Mouse (Mus musculus) thymus, adult 2 months (tissue): ENCODE measurements around the gene Mepe.

ENCODE experiments used
- CTCF ChIP-seq: fragments of 200-500 bp; IDR thresholded peaks from 2 replicates; pipeline ENCODE4 v1.5.1; 2012; ENCODE audit warnings: mild to moderate bottlenecking, control low read depth, low read length, moderate library complexity, borderline replicate concordance; ENCODE audit not compliant: control insufficient read depth, poor library complexity, insufficient read depth; ENCODE audit errors: extremely low read depth
- POLR2A ChIP-seq: fragments of 200-500 bp; IDR thresholded peaks from 2 replicates; pipeline ENCODE4 v1.6.1; 2012; ENCODE audit warnings: mild to moderate bottlenecking, low read length, control low read depth, moderate library complexity; ENCODE audit not compliant: control insufficient read depth, poor library complexity, insufficient read depth; ENCODE audit errors: extremely low read depth

DNA sequence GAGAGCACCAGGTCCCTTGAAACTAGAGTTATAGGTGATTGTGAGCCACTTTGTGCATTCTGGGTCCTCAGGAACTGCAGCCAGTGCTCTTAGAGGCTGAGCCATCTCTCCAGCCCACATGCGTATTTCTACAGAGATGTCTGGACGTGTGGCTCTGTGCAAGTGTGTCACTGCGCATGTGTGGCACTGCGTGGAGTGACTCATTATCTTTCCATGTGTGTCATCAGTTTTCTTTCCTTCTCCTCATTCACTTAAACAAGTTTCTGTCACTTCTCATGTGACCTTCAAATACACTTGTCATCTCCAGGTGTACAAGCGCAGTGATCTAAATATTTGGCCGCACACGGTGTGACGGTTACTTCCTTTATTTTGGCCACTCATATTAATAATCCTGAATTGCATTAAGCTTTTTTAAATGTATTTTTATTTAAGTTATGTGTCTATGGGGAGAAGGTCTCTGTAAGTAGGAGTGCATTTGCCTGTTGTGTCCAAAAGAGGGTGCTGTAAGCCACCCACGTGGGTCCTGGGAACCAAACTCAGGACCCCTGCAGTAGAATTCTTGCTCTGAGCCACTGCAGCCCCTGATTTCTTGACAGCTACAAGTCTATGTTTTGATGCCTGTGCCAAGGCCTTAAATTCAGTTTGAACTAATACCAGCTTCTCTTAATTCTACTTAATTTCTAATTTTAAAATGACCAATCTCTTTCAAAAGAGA is 19.6 kb downstream of the Mepe start:
- TF ChIP-seq CTCF (no peak), POLR2A (no peak)
